Mouse (Mus musculus) embryonic facial prominence, embryonic 15.5 days (tissue): ENCODE data around the gene Mydgf. TPM values are rescaled to one million over a fixed set of nuclear protein-coding genes. Genes with fewer than 3 reads are reported as not detected.

Experiments used
- ATAC-seq: fragments of 200-750 bp; cut with Nextera tagmentation; 2 replicates; pipeline ENCODE4 v1.8.0; 2017; ENCODE audit warnings: low read depth, moderate TSS enrichment; ENCODE audit not compliant: insufficient number of reproducible peaks, low FRiP score, low TSS enrichment
- H3K27ac ChIP-seq: fragments of 300-500 bp; sonication (generic); replicated peaks from 2 replicates; pipeline ENCODE4 v1.5.1; 2015; ENCODE audit warnings: mild to moderate bottlenecking, inconsistent platforms
- H3K27me3 ChIP-seq: fragments of 300-500 bp; sonication (generic); 2 replicates; pipeline ENCODE4 v1.6.1; 2015; ENCODE audit warnings: inconsistent platforms
- H3K36me3 ChIP-seq: fragments of 300-500 bp; sonication (generic); 2 replicates; pipeline ENCODE4 v1.6.1; 2015; ENCODE audit warnings: mild to moderate bottlenecking, inconsistent platforms
- H3K4me1 ChIP-seq: fragments of 300-500 bp; sonication (generic); 2 replicates; pipeline ENCODE4 v1.6.1; 2015; ENCODE audit warnings: inconsistent platforms
- H3K4me2 ChIP-seq: fragments of 300-500 bp; sonication (generic); replicated peaks from 2 replicates; pipeline ENCODE4 v1.6.1; 2015; ENCODE audit warnings: mild to moderate bottlenecking, inconsistent platforms
- H3K4me3 ChIP-seq: fragments of 300-500 bp; sonication (generic); replicated peaks from 2 replicates; pipeline ENCODE4 v1.5.1; 2015; ENCODE audit warnings: mild to moderate bottlenecking, inconsistent platforms
- H3K9ac ChIP-seq: fragments of 300-500 bp; sonication (generic); 2 replicates; pipeline ENCODE4 v1.6.1; 2015; ENCODE audit warnings: inconsistent platforms
- H3K9me3 ChIP-seq: fragments of 300-500 bp; sonication (generic); replicated peaks from 2 replicates; pipeline ENCODE4 v1.6.1; 2016; ENCODE audit warnings: inconsistent platforms
- WGBS: fragments of 180-500 bp; shearing (Covaris S2); methylation state at CpG from one replicate; pipeline ENCODE4 v1.1.7; 2015; 5-methylcytosine and 5-hydroxymethylcytosine counted together
- polyA plus RNA-seq: library from polyadenylated mRNA; unstranded; fragments of >200 nt; fragmentation: Nextera tagmentation; extraction: Ambion mirVana; gene quantifications from 2 replicates; pipeline ENCODE4 v1.2.1, GENCODE M21; 2015

The Mydgf gene
- polyA plus RNA-seq, 1 experiment from 2014 or later, result 102 TPM

GRCm38 (mm10) chr17:56211090-56211489, 27.4 kb upstream of the Mydgf start:
- WGBS, result 78% methylated on average over 2 of the region's 2 CpGs
- ATAC-seq, result no peak

GRCm38 (mm10) chr17:56208821-56209220, 25.1 kb upstream of the Mydgf start:
- no peak overlapping the region for H3K4me3 ChIP-seq
- WGBS, result 91% methylated on average over 3 of the region's 3 CpGs
- H3K27ac ChIP-seq, result no peak overlapping the region
- H3K27me3 ChIP-seq, result no peaks in the 10 kb centered on the region
- no peaks in the 10 kb centered on the region for H3K9me3 ChIP-seq
- no peak overlapping the region for H3K4me2 ChIP-seq
- H3K36me3 ChIP-seq, result peaks cover 79% of the 10 kb centered on the region
- no peak for ATAC-seq
- no peak overlapping the region for H3K9ac ChIP-seq
- H3K4me1 ChIP-seq, result no peaks in the 10 kb centered on the region

More at GRCm38 (mm10) chr17:56211090-56211489, 27.4 kb upstream of the Mydgf start:
- H3K27me3 ChIP-seq, result no peaks in the 10 kb centered on the region
- peaks cover 58% of the 10 kb centered on the region for H3K36me3 ChIP-seq
- H3K4me1 ChIP-seq, result peaks cover 3% of the 10 kb centered on the region; the same call in 1 of the 2 replicates
- H3K4me3 ChIP-seq, result no peak overlapping the region
- H3K27ac ChIP-seq, result no peak overlapping the region
- H3K4me2 ChIP-seq, result no peak overlapping the region
- H3K9me3 ChIP-seq, result no peaks in the 10 kb centered on the region
- no peak overlapping the region for H3K9ac ChIP-seq

GRCm38 (mm10) chr17:56207963-56208530, 24.3 kb upstream of the Mydgf start:
- Histone ChIP-seq H3K36me3 (peaks cover 86% of the 10 kb centered on the region), H3K9ac (no peak overlapping the region), H3K27me3 (no peaks in the 10 kb centered on the region), H3K4me3 (no peak overlapping the region), H3K27ac (no peak overlapping the region), H3K4me2 (no peak overlapping the region), H3K9me3 (no peaks in the 10 kb centered on the region), H3K4me1 (no peaks in the 10 kb centered on the region)
- whole genome bisulfite sequencing, result 85% methylated on average over 9 of the region's 9 CpGs
- no peak for ATAC-seq

GRCm38 (mm10) chr17:56206986-56207674, 23.4 kb upstream of the Mydgf start:
- H3K27me3 ChIP-seq, result no peaks in the 10 kb centered on the region
- H3K9me3 ChIP-seq, result no peaks in the 10 kb centered on the region
- 80% methylated on average over 6 of the region's 6 CpGs for WGBS
- peaks cover 95% of the 10 kb centered on the region for H3K36me3 ChIP-seq
- no peak for ATAC-seq
- H3K9ac ChIP-seq, result no peak overlapping the region
- H3K4me2 ChIP-seq, result no peak overlapping the region
- H3K4me3 ChIP-seq, result no peak overlapping the region
- no peak overlapping the region for H3K27ac ChIP-seq
- no peaks in the 10 kb centered on the region for H3K4me1 ChIP-seq

- H3K27ac ChIP-seq, result no peak overlapping the region
- no peaks in the 10 kb centered on the region for H3K27me3 ChIP-seq
- no peaks in the 10 kb centered on the region for H3K9me3 ChIP-seq
- H3K9ac ChIP-seq, result no peak overlapping the region
- H3K4me1 ChIP-seq, result no peaks in the 10 kb centered on the region
- ATAC-seq, result no peak
- peaks cover 99% of the 10 kb centered on the region for H3K36me3 ChIP-seq
- 84% methylated on average over 10 of the region's 10 CpGs for WGBS
- H3K4me2 ChIP-seq, result no peak overlapping the region
- H3K4me3 ChIP-seq, result no peak overlapping the region
Measured at GRCm38 (mm10) chr17:56206276-56206884, 22.7 kb upstream of the Mydgf start.

GRCm38 (mm10) chr17:56203729-56204128, 20.0 kb upstream of the Mydgf start:
- H3K36me3 ChIP-seq, result peaks cover 92% of the 10 kb centered on the region
- no peak overlapping the region for H3K27ac ChIP-seq
- H3K4me2 ChIP-seq, result no peak overlapping the region
- no peaks in the 10 kb centered on the region for H3K4me1 ChIP-seq
- WGBS, result 62% methylated on average over 3 of the region's 3 CpGs
- no peaks in the 10 kb centered on the region for H3K27me3 ChIP-seq
- ATAC-seq, result no peak
- no peak overlapping the region for H3K4me3 ChIP-seq
- H3K9ac ChIP-seq, result no peak overlapping the region
- no peaks in the 10 kb centered on the region for H3K9me3 ChIP-seq

- 92% methylated on average over 8 of the region's 8 CpGs for WGBS
- no peaks in the 10 kb centered on the region for H3K27me3 ChIP-seq
- no peak overlapping the region for H3K27ac ChIP-seq
- H3K4me3 ChIP-seq, result no peak overlapping the region
- ATAC-seq, result no peak
- no peak overlapping the region for H3K4me2 ChIP-seq
- H3K4me1 ChIP-seq, result no peaks in the 10 kb centered on the region
- no peak overlapping the region for H3K9ac ChIP-seq
- no peaks in the 10 kb centered on the region for H3K9me3 ChIP-seq
- H3K36me3 ChIP-seq, result peaks cover 92% of the 10 kb centered on the region
Measured at GRCm38 (mm10) chr17:56202476-56202875, 18.8 kb upstream of the Mydgf start.

- Histone ChIP-seq H3K9me3 (no peaks in the 10 kb centered on the region), H3K4me2 (no peak overlapping the region), H3K4me1 (no peaks in the 10 kb centered on the region), H3K4me3 (no peak overlapping the region), H3K9ac (no peak overlapping the region), H3K27ac (no peak overlapping the region), H3K36me3 (peaks cover 92% of the 10 kb centered on the region), H3K27me3 (no peaks in the 10 kb centered on the region)
- ATAC-seq, result no peak
- 67% methylated on average over 3 of the region's 3 CpGs for WGBS
Measured at GRCm38 (mm10) chr17:56201642-56202041, 17.9 kb upstream of the Mydgf start.

- no peaks in the 10 kb centered on the region for H3K9me3 ChIP-seq
- H3K27ac ChIP-seq, result no peak overlapping the region
- H3K4me3 ChIP-seq, result no peak overlapping the region
- no peak overlapping the region for H3K4me2 ChIP-seq
- H3K4me1 ChIP-seq, result no peaks in the 10 kb centered on the region
- WGBS, result 82% methylated on average over 9 of the region's 9 CpGs
- no peak overlapping the region for H3K9ac ChIP-seq
- ATAC-seq, result no peak
- H3K27me3 ChIP-seq, result no peaks in the 10 kb centered on the region
- peaks cover 92% of the 10 kb centered on the region for H3K36me3 ChIP-seq
Measured at GRCm38 (mm10) chr17:56200586-56200985, 16.9 kb upstream of the Mydgf start.

GRCm38 (mm10) chr17:56196860-56197259, 13.1 kb upstream of the Mydgf start:
- Histone ChIP-seq H3K4me3 (no peak overlapping the region), H3K9ac (no peak overlapping the region), H3K4me1 (no peaks in the 10 kb centered on the region), H3K9me3 (no peaks in the 10 kb centered on the region), H3K36me3 (peaks cover 92% of the 10 kb centered on the region), H3K27me3 (no peaks in the 10 kb centered on the region), H3K27ac (no peak overlapping the region), H3K4me2 (no peak overlapping the region)
- WGBS, result 76% methylated on average over 2 of the region's 2 CpGs
- no peak for ATAC-seq

GRCm38 (mm10) chr17:56194765-56195164, 11.0 kb upstream of the Mydgf start:
- no peaks in the 10 kb centered on the region for H3K4me1 ChIP-seq
- ATAC-seq, result no peak
- no peak overlapping the region for H3K4me2 ChIP-seq
- no peaks in the 10 kb centered on the region for H3K27me3 ChIP-seq
- H3K4me3 ChIP-seq, result no peak overlapping the region
- 89% methylated on average over 13 of the region's 13 CpGs for WGBS
- H3K9ac ChIP-seq, result no peak overlapping the region
- no peak overlapping the region for H3K27ac ChIP-seq
- H3K9me3 ChIP-seq, result no peaks in the 10 kb centered on the region
- H3K36me3 ChIP-seq, result peaks cover 94% of the 10 kb centered on the region
